Mouse (Mus musculus) liver, embryonic 14.5 days (tissue): ENCODE measurements at regions not wholly inside any gene's neighbourhood (a gene's known extent, or its start where the extent isn't known, plus 50 kb on each side); places are given as distances from the start of the nearest gene placed in this dataset.

Experiments used
- CTCF ChIP-seq: IDR thresholded peaks from 2 replicates; pipeline ENCODE4 v1.5.1; 2016; ENCODE audit warnings: antibody characterized with exemption, low read depth, control low read depth
- EP300 ChIP-seq: IDR thresholded peaks from 2 replicates; pipeline ENCODE4 v1.6.1; 2016; ENCODE audit warnings: antibody characterized with exemption, low read depth

GRCm38 (mm10) chr13:30044790-30045189, 58.9 kb upstream of the E2f3 start:
- TF ChIP-seq EP300: no peak
- no peak for TF ChIP-seq CTCF
